Mouse (Mus musculus) liver, embryonic 14.5 days (tissue): ENCODE data around the gene Arfgef3.

Source experiments
- CTCF ChIP-seq: IDR thresholded peaks from 2 replicates; pipeline ENCODE4 v1.5.1; 2016; ENCODE audit warnings: antibody characterized with exemption, low read depth, control low read depth
- EP300 ChIP-seq: IDR thresholded peaks from 2 replicates; pipeline ENCODE4 v1.6.1; 2016; ENCODE audit warnings: antibody characterized with exemption, low read depth

GRCm38 (mm10) chr10:18627530-18627929 lies 116.2 kb downstream of the Arfgef3 start:
- TF ChIP-seq CTCF = no peak
- TF ChIP-seq EP300 = no peak
